Mouse (Mus musculus): ENCODE measurements around the gene Gpa33. TPM values are rescaled to one million over a fixed set of nuclear protein-coding genes. Genes with fewer than 3 reads are reported as not detected.
"Not testable (repeated sequence)": the region's sequence is repeated elsewhere in the genome, so short reads cannot be mapped to it uniquely, and the experiment has no call there.

Gene Gpa33
- total RNA-seq, 2 experiments from 2014 or later = not detected

DNA sequence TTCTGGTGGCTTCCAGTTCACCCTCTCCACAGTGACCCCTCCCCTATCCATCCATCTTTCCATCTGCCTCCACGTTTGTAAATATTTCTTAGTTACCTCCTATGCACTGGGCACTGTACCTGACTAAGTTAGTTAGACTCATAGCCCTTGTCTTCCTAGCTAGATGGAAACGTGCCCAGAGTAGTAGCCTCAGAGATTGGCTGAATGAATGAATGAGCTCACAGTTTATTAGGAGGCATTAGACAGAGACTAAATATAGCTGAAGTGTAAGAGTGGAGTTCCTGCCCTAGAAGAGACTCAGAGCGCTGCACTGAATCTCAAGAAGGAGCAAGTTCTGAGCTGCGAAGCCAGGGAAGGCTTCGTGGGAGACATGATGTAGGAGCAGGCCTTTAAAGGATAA, 1.5 kb upstream of the Gpa33 start:
- no peak for ATAC-seq (replicated peaks; ENCODE audit: low FRiP score, poor library complexity, severe bottlenecking)

DNA sequence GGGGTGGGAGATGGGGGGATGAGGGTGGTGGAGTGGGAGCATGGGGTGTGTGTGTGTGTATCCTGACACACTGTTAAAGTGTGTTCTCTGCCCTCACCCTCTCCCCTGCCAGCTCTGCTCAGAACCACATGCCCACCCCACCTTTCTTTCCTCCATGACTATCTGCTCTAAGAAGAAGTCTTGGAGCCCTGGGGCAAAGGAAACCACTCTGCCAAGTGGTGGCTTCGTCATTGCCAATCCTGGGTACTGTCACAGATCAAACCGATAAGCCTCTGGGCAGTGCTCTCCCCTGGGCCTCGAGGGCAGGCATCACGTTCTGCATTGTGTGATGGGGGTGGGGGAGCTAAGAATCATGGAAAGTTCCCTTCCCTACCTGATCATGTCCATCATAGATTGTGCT, 2.3 kb downstream of the Gpa33 start:
- no peak for ATAC-seq (replicated peaks; ENCODE audit: low FRiP score, poor library complexity, severe bottlenecking)

DNA sequence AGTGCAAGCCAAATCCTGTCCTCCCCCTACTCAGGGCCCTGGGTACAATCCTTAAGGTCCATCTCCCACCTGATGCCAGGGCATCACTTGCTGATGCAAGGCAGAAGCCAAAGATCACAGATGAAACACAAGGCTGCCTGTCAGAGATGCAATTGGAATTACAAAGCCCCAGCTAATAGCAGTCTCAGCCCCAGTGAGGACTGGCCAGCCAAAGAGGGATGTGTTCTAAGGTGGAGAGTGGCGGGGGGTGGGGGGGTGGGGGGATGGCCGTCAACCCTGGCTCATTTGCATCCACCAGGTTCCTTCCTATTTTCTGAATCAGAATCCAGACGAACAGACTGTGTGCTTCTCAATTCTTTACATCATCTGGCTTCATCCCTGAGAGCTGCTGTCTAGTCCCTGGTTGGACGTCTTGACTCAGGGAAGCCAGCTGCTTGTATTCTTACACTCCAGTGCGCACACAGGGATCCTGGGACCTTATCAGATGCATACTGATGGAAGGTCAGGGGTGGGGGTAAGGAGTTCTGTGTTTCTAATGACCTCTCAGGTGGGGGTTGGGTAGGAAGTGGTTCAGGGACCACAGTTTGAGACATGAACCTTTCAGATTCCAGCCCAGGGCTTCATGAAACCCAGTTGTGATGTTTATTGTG, 5.2 kb downstream of the Gpa33 start:
- ATAC-seq (replicated peaks; ENCODE audit: low FRiP score, poor library complexity, severe bottlenecking) = no peak

DNA sequence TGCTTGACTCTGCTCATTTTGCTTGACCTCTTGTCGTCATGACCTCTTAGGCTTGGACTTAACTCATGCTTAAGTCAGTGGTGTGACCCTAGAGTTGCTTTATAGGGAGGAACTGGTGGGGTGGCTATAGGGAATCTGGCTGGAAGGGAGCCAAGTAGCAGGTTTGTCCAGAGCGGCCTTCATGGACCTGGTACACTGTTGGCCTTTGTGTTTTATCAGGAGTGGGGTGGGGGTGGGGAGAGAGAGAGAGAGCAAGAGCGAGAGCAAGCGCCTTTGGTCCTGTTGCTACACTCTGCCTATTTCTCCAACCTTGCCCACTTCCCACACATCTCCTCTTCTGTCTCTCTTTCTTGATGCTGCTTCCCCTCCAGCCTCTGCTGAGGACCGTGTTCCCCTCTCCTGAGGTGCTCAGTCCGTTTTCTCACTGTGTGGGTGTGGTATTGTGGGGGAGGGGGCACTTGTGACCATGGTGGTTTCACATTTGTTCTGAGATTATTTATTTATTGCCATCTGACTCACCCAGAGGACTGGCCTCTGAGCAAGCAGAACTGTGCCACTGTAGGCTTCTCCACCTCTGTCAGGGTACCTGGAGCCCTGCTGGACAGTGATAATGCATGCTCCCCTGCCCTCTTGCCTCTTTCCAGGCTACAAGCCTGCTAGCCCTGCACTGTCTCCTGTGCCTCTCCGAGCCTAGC, 7.4 kb downstream of the Gpa33 start:
- ATAC-seq (replicated peaks; ENCODE audit: low FRiP score, poor library complexity, severe bottlenecking) = no peak

DNA sequence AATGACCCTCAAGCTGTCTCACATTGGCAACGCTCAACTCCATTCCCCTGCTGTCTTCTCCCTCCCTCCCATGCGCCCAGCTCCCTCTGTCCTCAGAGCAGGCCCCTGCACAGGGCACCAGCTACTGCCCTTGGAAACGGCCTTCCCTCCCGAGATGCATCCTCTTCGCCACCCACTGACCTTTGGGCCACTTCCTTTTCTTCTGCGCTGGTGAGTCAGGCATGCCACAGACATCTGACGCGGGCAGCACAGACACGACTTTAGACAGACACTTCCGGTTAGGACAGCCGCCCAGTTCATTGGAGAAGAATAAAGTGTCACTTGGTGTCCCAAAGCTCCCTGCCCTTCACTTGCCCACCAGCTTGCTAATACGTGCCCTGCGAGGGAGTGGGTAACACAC, 8.1 kb downstream of the Gpa33 start:
- ATAC-seq (replicated peaks; ENCODE audit: low FRiP score, poor library complexity, severe bottlenecking) = no peak

DNA sequence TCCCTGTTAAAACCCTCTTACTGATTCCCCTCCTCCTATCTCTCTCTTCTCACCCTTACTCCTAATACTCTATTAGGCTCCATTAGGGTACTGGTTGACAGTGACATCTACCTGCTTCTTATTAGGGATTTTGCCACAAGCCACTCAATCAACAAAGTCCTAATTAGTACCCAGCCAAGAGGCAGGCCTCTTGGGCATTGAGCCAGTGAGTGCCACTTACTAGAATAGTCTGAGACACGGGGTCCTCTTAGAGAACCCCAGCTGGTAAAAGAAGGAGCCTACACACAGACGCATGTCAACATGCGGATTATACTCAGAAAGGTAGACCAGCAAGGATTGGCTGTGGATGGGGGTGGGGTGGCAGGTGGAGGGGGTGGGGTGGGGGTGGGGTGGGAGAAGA, 9.1 kb downstream of the Gpa33 start:
- no peak for ATAC-seq (replicated peaks; ENCODE audit: low FRiP score, poor library complexity, severe bottlenecking)

DNA sequence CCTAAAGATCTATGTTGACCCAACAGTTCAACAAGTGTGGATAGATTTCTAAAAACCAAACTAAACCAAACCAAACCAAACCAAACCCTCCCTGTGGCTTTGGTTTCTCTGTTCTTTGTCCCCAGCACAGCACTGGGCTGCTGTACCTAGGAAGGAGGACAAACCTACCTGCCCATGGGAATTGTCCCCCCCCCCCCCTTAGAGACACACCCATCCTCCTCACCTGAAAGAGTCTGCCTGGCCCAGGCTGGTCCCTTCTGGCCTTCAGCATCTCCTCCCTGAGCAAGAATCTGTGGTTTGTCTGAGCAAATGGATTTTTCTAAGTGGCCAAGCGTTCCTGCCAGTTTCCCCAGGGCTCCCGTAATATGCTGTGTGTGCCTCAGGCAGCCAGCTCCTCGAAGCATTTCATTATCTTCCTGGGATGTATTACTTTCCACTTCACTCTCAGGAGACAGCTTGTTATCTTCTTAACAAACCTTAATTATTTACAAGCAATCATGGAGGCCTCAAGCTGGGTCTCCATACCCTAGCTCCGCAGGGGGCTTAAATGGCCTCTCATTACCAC, 9.7 kb downstream of the Gpa33 start:
- ATAC-seq (replicated peaks; ENCODE audit: low FRiP score, poor library complexity, severe bottlenecking) = no peak

DNA sequence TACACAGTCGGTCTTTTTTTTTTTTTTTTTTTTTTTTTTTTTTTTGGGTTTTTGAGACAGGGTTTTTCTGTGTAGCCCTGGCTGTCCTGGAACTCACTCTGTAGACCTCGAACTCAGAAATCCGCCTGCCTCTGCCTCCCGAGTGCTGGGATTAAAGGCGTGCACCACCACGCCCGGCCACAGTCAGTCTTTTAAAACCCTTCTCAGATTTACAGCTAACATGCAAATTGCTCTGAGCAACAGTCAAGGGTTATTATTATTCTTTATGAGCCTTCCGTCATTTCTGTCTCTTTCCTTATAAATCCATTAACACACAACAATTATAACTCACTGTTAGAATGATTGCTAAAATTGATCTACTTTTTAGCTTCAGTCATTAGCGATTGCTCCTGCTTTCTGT, 11.8 kb downstream of the Gpa33 start:
- not testable (repeated sequence) for ATAC-seq (replicated peaks; ENCODE audit: low FRiP score, poor library complexity, severe bottlenecking)

DNA sequence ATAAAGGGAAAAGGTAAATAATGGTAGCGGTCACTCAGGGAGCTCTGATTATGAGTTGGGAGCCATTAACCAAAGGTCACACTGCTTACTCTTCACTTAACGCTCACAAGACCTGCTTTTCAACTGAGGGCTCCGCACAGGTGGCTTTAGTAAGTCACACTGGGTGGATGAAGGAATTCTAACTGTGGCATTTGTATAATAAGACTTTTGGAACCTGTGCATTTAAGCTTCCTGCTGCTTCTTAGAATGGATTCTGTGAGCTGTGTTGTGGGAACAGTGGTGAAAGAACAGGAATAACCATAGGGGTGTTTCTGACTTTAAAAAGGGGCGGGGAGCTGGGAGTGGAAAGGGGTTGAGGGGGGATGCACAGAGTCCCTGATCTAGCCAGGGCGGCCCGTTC, 12.3 kb downstream of the Gpa33 start:
- ATAC-seq (replicated peaks; ENCODE audit: low FRiP score, poor library complexity, severe bottlenecking) = no peak

DNA sequence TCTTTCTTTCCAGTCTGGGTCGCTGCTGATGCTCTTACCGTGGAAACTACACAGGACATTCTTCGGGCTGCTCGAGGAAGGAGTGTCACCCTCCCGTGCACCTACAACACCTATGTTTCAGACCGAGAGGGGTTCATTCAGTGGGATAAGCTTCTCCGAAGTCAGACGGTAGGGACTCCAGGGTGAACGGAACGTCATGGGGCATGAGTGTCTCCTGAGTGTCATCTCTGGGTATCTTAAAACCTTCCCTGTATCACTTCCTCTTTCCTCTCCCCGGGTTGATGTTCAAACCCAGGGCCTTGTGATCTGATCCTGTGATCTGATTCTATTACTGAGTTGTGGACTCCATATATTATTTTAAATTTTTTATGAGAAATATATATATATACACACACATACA, 16.6 kb downstream of the Gpa33 start:
- no peak for ATAC-seq (replicated peaks; ENCODE audit: low FRiP score, poor library complexity, severe bottlenecking)

DNA sequence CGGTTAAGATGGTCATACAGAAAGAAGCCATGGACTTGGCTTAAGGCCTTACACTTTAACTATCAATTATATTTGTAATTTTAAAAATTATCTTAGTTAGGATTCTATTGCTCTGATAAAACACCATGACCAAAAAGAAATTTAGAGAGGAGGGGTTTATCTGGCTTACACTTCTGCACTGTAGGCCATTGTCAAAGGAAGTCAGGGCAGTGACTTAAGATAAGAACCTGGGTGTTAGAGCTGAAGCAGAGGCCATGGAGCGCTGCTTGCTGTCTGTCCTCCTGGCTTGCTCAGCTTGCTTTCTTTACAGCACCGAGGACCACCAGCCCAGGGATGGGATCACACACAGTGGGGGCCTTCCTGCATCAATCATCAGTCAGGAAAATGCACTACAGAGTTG, 17.6 kb downstream of the Gpa33 start:
- ATAC-seq (replicated peaks; ENCODE audit: low FRiP score, poor library complexity, severe bottlenecking) = no peak

DNA sequence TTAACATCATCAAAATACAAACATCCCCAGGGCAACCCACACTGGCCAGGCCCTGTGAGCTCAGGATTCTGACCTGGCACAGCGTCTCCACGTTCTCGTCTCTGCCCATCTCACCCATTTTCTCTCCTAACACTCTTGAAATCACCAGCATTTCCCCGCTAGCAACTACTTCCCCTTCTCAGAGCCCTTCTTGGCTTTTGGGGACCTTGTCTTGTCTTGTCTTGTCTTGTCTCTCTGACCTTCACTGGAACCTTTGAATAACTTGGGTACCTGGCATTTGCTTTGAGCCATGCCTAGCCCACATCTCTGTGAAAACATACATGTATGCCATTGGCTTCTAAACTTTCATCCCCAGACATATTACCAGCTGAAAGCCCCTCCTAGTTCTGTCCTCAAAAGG, 19.4 kb downstream of the Gpa33 start:
- ATAC-seq (replicated peaks; ENCODE audit: low FRiP score, poor library complexity, severe bottlenecking) = no peak

DNA sequence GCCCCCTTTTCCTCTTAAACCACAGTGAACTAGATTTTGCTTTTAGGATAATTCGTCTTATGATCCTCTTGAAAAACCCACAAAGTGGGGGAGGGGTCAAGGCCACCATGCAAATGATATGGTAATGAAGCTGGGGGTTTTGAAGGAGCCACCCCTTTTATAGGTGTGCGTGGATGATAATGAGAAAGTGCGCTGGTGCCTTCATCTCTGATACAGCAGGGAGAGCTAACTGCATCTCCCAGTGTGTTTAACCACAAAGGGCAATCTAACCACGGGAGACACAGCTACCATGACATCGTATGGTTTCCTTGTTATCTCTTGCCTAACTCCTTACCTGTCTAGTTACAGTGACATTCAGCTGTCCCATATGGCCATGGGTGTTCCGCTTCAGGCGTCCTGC, 20.0 kb downstream of the Gpa33 start:
- no peak for ATAC-seq (replicated peaks; ENCODE audit: low FRiP score, poor library complexity, severe bottlenecking)

DNA sequence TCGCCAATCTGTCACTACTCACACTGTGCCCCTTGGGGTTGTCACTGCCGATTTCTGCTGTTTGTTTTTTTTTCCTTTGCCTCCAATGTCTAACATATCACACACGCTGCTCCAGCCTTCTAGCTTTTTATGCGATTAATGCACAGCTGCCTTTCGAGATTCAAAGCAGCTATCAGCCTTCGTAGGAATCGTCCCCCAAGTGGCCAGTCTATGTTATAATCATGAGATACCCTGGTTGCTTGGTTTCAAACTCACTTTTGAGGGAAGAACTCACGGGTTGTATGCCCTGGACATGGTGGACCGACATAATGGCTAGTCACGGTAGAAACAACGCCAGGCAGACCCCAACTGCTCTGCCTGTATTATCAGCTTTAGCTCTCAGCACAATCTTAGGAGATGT, 21.3 kb downstream of the Gpa33 start:
- ATAC-seq (replicated peaks; ENCODE audit: low FRiP score, poor library complexity, severe bottlenecking) = no peak

DNA sequence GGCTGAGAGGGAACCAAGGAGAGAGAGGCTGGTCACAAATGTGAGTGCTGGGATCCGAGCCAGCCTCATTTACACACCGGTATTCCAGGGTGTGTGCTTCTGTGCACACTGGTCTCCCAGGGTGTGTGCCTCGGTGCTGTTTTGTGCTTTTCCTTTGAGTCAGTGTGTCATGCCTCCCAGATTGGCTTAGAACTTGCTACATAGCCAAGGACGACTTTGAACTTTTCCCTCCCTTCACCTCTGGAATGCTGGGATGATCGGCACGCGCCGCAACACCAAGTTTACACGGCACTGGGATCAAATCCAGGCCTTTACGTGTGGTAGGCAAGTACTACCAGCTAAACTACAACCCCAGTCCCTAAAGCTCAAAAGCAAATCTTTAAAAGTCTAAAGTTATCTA, 22.0 kb downstream of the Gpa33 start:
- ATAC-seq (replicated peaks; ENCODE audit: low FRiP score, poor library complexity, severe bottlenecking) = no peak

DNA sequence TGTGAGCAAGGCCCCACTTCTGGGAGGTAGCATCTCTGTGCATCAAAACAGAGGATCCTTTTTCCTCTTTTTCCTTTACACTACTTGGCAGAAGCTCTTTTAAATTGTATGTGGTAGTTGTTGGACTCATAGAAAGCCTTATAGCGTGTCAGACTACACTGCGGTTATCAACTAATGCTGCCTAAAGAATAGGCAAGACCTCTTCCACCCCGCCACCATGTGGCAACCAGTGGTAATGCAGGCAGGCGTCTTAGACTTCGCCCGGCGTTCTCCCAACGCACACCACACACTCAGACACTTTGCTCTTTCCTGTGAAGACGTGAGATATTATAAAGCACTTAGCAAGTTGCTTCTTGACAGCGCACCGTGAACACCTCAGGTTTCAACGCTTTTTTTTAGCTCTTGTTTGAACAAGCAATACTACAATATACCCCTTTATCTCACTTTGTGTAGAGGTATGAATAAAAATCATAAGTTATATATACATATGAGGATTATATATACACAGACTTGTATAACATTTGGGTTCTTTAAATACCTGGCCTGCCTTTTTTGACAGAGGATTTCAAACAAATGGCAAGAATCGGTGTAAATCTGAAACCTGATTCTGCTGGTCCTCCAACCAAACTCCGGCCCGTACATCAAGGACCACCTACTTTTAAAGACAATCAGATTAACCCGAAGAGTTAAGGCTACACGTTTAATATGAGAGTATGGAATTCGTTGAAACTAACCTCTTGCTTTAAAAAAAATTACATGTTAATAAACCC, 23.5 kb downstream of the Gpa33 start:
- peak; percentile 65; the same call in 1 of the 2 replicates for ATAC-seq (replicated peaks; ENCODE audit: low FRiP score, poor library complexity, severe bottlenecking)

DNA sequence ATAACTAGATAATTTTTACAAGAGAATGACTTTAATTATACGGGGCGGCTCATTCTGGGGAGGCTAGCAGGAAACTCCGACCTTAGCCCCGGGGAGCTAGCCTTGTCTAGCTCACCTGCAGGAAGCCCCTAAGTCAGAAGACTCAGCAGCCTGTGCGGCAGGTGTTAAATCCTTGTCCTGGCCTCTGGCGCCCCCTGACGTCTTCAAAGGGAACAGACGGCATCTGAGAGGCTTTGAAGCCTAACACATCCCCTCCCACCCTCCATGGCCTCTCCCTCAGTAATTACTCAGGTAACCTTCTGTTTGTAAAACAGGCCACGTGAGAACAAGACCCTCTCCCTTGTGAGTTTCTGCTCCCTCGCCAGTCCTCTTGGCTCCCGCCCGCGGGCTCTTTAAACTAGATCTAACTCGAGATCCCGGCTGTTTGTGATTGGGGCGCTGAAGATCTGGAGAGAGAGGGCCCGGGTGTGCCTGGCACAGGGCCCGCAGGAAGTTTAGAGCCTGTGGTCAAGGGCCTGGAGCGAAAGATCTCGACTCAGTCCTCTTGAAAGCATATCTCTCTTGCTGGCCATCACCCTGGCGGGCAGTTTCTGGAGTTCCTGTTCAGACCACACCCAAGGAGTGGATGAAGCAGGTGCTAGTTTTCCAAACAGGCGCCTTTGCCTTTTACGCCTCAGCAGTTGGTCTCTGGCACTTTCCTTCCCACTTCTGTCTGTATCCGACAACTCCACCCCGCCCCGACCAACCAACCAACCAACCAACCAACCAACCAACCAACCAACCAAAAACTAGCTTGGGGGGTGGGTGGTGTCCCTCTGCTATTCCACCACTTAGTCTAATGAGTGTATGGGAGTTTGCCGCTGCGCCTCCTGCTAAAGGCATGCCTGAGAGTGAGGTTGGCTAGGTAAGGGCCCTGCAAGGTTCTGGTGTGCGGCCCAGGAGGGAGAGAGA, 24.4 kb downstream of the Gpa33 start:
- peak; percentile 53; the same call in 1 of the 2 replicates for ATAC-seq (replicated peaks; ENCODE audit: low FRiP score, poor library complexity, severe bottlenecking)

DNA sequence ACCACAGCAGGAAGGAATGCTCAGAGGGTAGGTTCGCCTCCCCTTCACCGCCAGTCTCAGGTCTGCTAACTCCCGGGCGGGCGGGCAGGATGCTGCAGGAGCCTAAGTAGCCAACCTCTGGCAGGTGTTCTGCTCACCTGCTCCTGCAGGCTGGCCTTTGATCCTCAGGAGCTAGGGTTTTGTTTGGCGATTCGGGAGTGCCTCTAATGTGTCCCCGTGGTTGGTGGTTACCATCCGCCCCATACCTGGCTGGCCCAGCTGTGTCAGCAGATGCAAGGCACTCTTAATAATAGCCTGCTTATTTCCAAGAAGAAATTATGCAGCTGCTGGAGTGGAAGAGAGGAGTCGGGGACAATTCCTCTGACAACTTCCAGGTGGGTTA, 25.1 kb downstream of the Gpa33 start:
- ATAC-seq (replicated peaks; ENCODE audit: low FRiP score, poor library complexity, severe bottlenecking) = no peak

DNA sequence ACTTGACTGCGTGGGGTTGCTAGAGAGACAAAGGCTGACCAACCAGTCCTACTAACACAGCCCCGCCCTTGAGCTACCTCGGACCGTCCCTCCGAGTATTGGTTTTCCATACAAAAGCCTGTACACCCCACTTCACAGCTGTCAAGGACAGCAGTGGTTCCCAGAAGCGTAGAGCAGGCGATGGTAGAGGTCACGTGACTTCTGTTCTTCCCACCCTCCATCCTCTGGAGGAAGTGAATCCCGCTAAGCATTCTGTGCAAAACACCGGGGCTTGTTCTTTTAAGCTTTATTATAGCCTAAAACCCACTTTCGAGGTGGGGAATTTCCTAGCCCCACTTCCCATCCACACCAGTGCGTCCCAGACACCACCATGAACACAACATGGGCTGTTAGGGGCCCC, 27.7 kb downstream of the Gpa33 start:
- no peak for ATAC-seq (replicated peaks; ENCODE audit: low FRiP score, poor library complexity, severe bottlenecking)

DNA sequence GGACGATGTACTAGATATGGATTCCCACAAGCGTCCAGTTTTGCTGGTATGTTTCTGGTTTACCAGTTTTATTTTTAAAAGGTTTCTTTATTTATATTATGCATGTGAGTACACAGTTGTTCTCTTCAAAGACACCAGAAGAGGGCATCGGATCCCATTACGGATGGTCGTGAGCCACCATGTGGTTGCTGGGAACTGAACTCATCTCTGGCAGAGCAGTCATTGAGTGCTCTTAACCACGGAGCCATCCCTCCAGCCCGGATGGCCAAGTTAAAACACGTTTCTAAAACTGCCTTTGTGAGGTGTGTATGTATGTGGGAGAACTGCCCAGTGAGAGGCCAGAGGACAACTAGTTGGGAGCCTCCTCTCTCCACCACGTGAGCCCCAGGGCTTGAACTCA, 28.6 kb downstream of the Gpa33 start:
- ATAC-seq (replicated peaks; ENCODE audit: low FRiP score, poor library complexity, severe bottlenecking) = no peak
